Mouse (Mus musculus) embryo, embryonic 11 days (tissue): ENCODE measurements at regions not wholly inside any gene's neighbourhood (a gene's known extent, or its start where the extent isn't known, plus 50 kb on each side); places are given as distances from the start of the nearest gene placed in this dataset.
A peak's percentile ranks its signal among the peaks of the same experiment; 100 is the strongest.

Experiments used
- DNase-seq: peaks from one replicate; pipeline ENCODE4 v3.0.0-alpha.2; 2015

DNA sequence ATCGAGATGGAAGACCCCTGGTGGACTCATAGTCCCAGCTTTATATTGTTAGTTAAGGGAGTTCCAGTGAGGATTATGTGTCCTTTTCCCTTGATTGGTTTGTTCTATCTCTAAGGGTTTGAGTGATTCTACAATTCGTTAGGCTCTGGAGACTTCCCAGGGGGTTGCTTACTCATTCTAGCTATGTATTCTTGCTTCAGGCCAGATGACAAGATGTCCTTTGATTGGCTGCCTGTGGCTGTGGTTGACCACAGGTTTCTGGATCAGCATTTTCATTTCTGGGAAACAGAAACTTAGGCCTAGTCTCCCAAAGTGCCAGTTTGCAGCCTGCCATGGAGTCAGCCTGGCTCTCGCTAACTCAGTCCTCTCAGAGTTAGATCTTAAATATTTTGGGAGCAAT is 119.3 kb upstream of the H2al1n start:
- DNase-seq = no peak

- peak; percentile 10 for DNase-seq
Measured at GRCm38 (mm10) chrX:14133571-14133970, 77.4 kb upstream of the H2al1n start.

- DNase-seq = no peak
Measured at GRCm38 (mm10) chrX:14134600-14134999, 76.3 kb upstream of the H2al1n start.

GRCm38 (mm10) chrX:14138481-14138880 is 72.5 kb upstream of the H2al1n start:
- DNase-seq = peak; percentile 49
